Mouse (Mus musculus) urinary bladder, adult 18-20 months (tissue): ENCODE data around the gene Fbxl16.
A peak's percentile ranks its signal among the peaks of the same experiment; 100 is the strongest.

Source experiments
- DNase-seq, 2 experiments: peaks; one replicate each; pipeline ENCODE4 v3.0.0; 2022; ENCODE audit warnings: low spot score in 2 of 2, mixed read lengths in 2 of 2

Gene Fbxl16

GRCm38 (mm10) chr17:25841117-25841880, 32.4 kb downstream of the Fbxl16 start, which contains the start of gene Gm20683:
Gene Gm20683, minus strand, starts transcription at chr17:25841763.
- DNase-seq = no peak

GRCm38 (mm10) chr17:25842509-25842908, 33.6 kb downstream of the Fbxl16 start:
- no peak for DNase-seq

GRCm38 (mm10) chr17:25843122-25843521, 34.2 kb downstream of the Fbxl16 start:
- no peak for DNase-seq

GRCm38 (mm10) chr17:25843636-25844395, 34.9 kb downstream of the Fbxl16 start:
- DNase-seq = peak in 1 of 2 experiments; percentile 29

- DNase-seq = peak; percentile 93
Observed at GRCm38 (mm10) chr17:25844396-25844901, 35.6 kb downstream of the Fbxl16 start, which contains the start of gene Rhot2. Gene Rhot2, minus strand, starts transcription at chr17:25844851.

GRCm38 (mm10) chr17:25860229-25860628, 51.3 kb downstream of the Fbxl16 start:
- no peak for DNase-seq

GRCm38 (mm10) chr17:25860832-25861703, 52.2 kb downstream of the Fbxl16 start, which contains the start of gene Wdr90:
Gene Wdr90, minus strand, starts transcription at chr17:25861501.
- DNase-seq = peak; percentile 83 to 85

- no peak for DNase-seq
Observed at GRCm38 (mm10) chr17:25861704-25862612, 53.1 kb downstream of the Fbxl16 start.

- DNase-seq = no peak
Observed at GRCm38 (mm10) chr17:25863681-25864080, 54.8 kb downstream of the Fbxl16 start.

GRCm38 (mm10) chr17:25864311-25864710, 55.4 kb downstream of the Fbxl16 start:
- DNase-seq = no peak

- no peak for DNase-seq
Observed at GRCm38 (mm10) chr17:25865288-25865687, 56.4 kb downstream of the Fbxl16 start.

- no peak for DNase-seq
Observed at GRCm38 (mm10) chr17:25866172-25866571, 57.3 kb downstream of the Fbxl16 start.

- DNase-seq = no peak
Observed at GRCm38 (mm10) chr17:25867509-25867835, 58.6 kb downstream of the Fbxl16 start.

GRCm38 (mm10) chr17:25867836-25868600, 59.1 kb downstream of the Fbxl16 start:
- DNase-seq = peak in 1 of 2 experiments; percentile 25

- peak; percentile 75 to 84 for DNase-seq
Observed at GRCm38 (mm10) chr17:25868601-25869191, 59.8 kb downstream of the Fbxl16 start, which contains the start of gene Mcrip2. Gene Mcrip2, minus strand, starts transcription at chr17:25868764.

GRCm38 (mm10) chr17:25869498-25869897, 60.6 kb downstream of the Fbxl16 start:
- no peak for DNase-seq

- no peak for DNase-seq
Observed at GRCm38 (mm10) chr17:25869954-25870353, 61.1 kb downstream of the Fbxl16 start.
